Mouse (Mus musculus) lung, embryonic 16.5 days (tissue): ENCODE measurements around the gene Vmn2r106. TPM values are rescaled to one million over a fixed set of nuclear protein-coding genes. Genes with fewer than 3 reads are reported as not detected.

ENCODE experiments used
- ATAC-seq: fragments of 200-750 bp; cut with Nextera tagmentation; 2 replicates; pipeline ENCODE4 v1.8.0; 2017; ENCODE audit warnings: low read depth, mild to moderate bottlenecking, moderate library complexity
- H3K27ac ChIP-seq: fragments of 300-500 bp; sonication (generic); 2 replicates; pipeline ENCODE4 v1.5.1; 2014; ENCODE audit warnings: mild to moderate bottlenecking, control low read depth, low read length
- H3K27me3 ChIP-seq: fragments of 300-500 bp; sonication (generic); 2 replicates; pipeline ENCODE4 v1.6.1; 2014; ENCODE audit warnings: low read depth, low read length, mixed read lengths; ENCODE audit not compliant: control insufficient read depth, insufficient read depth
- H3K36me3 ChIP-seq: fragments of 300-500 bp; sonication (generic); 2 replicates; pipeline ENCODE4 v1.6.1; 2014; ENCODE audit warnings: low read length; ENCODE audit not compliant: control insufficient read depth, insufficient read depth
- H3K4me1 ChIP-seq: fragments of 300-500 bp; sonication (generic); replicated peaks from 2 replicates; pipeline ENCODE4 v1.6.1; 2014; ENCODE audit warnings: low read length, mixed read lengths; ENCODE audit not compliant: control insufficient read depth, insufficient read depth
- H3K4me2 ChIP-seq: fragments of 300-500 bp; sonication (generic); 2 replicates; pipeline ENCODE4 v1.6.1; 2014; ENCODE audit warnings: low read depth, low read length, control low read depth
- H3K4me3 ChIP-seq: fragments of 300-500 bp; sonication (generic); 2 replicates; pipeline ENCODE4 v1.5.1; 2014; ENCODE audit warnings: mild to moderate bottlenecking, low read length, control low read depth
- H3K9ac ChIP-seq: fragments of 300-500 bp; sonication (generic); 2 replicates; pipeline ENCODE4 v1.6.1; 2014; ENCODE audit warnings: low read length, control low read depth
- H3K9me3 ChIP-seq: fragments of 300-500 bp; sonication (generic); 2 replicates; pipeline ENCODE4 v1.6.1; 2016; ENCODE audit warnings: low read length; ENCODE audit not compliant: control insufficient read depth
- WGBS: fragments of 180-500 bp; shearing (Covaris S2); extraction: QIAGEN DNeasy Blood & Tissue Kit; methylation state at CpG from one replicate; pipeline ENCODE4 v1.1.7; 2014; 5-methylcytosine and 5-hydroxymethylcytosine counted together
- polyA plus RNA-seq: library from polyadenylated mRNA; unstranded; fragments of >200 nt; fragmentation: Nextera tagmentation; extraction: Ambion mirVana; gene quantifications from 2 replicates; pipeline ENCODE4 v1.2.1, GENCODE M21; 2015

Vmn2r106 gene
- polyA plus RNA-seq: not detected in 2 replicates

DNA sequence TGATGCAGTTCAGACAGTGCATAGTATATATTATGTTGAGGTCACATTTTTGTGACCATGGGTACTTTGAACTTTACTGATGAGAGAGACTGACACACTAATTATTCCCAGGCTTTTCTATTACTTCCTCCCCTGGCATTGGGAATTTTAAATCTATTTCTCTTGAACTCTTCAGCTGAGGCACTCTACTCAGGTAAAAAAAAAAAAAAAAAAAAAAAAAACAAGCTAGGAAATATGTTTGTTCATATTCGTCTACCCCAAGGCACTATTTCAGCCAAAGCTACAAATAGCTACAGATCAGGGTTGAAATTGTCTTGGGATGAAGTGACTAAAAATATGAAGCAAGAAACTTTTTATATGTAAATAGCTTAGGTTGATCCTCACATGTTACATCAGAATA lies at the start of gene Vmn2r106:
Gene Vmn2r106, minus strand, starts transcription at position 101 of the 400 bp plus-strand sequence.
- no peak for ATAC-seq
- WGBS: 65% methylated on average over 1 of the region's 1 CpGs
- Histone ChIP-seq H3K36me3 (no peaks in the 10 kb centered on the region), H3K4me1 (no peaks in the 10 kb centered on the region), H3K4me3 (no peak within 1 kb of the TSS), H3K9ac (no peak within 1 kb of the TSS), H3K27ac (no peak within 1 kb of the TSS), H3K9me3 (no peaks in the 10 kb centered on the region), H3K27me3 (no peaks in the 10 kb centered on the region), H3K4me2 (no peak within 1 kb of the TSS)

DNA sequence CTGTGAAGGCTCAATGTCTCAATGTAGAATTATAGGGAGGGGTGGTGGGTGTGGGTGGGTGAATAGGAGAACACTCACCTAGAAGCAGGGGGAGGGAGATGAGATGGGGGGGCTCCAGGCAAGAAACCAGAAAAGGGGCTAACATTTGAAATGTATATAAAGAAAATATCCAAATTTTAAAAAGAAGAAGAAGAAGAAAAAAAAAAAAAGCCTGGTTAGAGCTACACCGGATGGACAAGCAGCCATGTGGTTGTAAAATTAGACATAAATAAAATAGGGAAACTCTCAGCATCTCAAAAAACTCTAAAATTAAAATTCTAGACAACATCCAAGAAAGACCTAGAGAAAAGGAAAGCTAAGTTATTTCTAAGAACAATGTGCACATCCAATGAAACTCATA lies 20.4 kb upstream of the Vmn2r106 start:
- no peak for ATAC-seq

DNA sequence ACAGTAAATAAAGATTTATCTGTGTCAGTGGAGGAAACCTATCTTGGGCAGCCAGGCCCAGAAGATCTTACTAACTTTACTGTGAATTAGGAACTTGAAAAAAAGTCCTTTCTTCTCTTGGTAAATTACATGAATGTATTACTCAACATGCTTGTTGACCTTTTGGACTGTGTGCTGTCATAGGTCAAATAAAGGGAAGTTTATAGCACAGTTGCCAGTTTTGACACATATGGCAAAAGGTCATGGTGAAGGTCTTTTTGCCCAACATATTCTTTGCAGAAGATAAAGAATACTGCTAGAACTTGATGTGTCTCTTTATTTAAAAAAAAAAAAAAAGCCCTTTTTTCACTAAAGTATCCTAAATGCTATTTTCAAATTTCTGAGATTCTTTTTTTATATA lies 1.6 kb upstream of the Vmn2r106 start:
- Histone ChIP-seq H3K36me3 (no peaks in the 10 kb centered on the region), H3K4me2 (no peak overlapping the region), H3K27me3 (no peaks in the 10 kb centered on the region)

More for the DNA sequence above, 20.4 kb upstream of the Vmn2r106 start:
- Histone ChIP-seq H3K9ac (no peak overlapping the region), H3K27me3 (no peaks in the 10 kb centered on the region), H3K9me3 (peaks cover 4% of the 10 kb centered on the region; the same call in 1 of the 2 replicates), H3K27ac (no peak overlapping the region), H3K4me2 (no peak overlapping the region), H3K4me1 (no peaks in the 10 kb centered on the region), H3K4me3 (no peak overlapping the region), H3K36me3 (no peaks in the 10 kb centered on the region)
- 88% methylated on average over 1 of the region's 1 CpGs for WGBS

DNA sequence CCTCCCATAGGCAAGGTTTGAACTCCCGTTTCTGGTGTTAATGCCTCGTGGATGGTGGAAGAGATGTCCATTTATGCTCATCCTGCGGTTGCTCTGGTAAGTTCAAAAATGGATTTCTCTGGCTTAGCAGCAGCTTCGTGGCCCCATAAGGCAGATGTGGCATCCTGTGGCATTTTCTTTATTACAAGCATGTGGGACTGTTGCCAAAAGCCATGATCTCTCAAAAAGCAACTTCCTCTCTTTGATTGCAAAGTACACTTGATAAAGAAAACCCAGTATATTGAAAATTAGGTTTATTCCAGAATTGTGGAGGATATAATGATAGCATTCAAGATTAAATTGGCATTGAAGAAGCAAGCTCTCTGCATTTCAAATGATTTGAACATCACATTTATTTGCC lies 29.8 kb downstream of the Vmn2r106 start:
- WGBS: 62% methylated on average over 4 of the region's 4 CpGs
- H3K4me3 ChIP-seq: no peak overlapping the region
- H3K4me1 ChIP-seq: no peaks in the 10 kb centered on the region
- no peak for ATAC-seq
- H3K9me3 ChIP-seq: no peaks in the 10 kb centered on the region
- no peaks in the 10 kb centered on the region for H3K27me3 ChIP-seq
- no peak overlapping the region for H3K27ac ChIP-seq
- H3K36me3 ChIP-seq: no peaks in the 10 kb centered on the region
- H3K4me2 ChIP-seq: no peak overlapping the region
- H3K9ac ChIP-seq: no peak overlapping the region

More for the DNA sequence above, 1.6 kb upstream of the Vmn2r106 start:
- ATAC-seq: no peak
- Histone ChIP-seq H3K9ac (no peak overlapping the region), H3K27ac (no peak overlapping the region), H3K4me1 (no peaks in the 10 kb centered on the region), H3K9me3 (no peaks in the 10 kb centered on the region), H3K4me3 (no peak overlapping the region)

DNA sequence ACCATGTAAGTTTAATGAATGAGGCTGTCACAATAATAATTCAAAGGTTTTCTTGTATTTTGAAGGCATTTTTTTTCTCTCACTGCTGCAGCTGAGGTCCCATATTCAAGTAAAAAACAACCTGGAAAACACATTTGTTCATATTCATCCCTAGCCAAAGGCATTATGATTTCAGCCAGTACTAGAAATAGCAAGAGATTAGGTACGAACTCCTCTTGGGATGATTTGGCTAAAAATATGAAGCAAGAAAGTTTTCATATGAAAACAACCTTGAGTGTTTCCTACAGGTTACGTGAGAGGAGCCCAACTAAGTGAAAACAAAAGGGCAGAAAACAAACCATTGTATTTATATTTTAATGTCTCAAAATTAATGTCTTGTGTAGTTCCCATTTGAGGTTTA lies 50.4 kb downstream of the Vmn2r106 start, which contains the start of gene Vmn2r105:
Gene Vmn2r105, minus strand, starts transcription at position 101 of the 400 bp plus-strand sequence.
- no peak for ATAC-seq
- H3K36me3 ChIP-seq: no peaks in the 10 kb centered on the region
- H3K9me3 ChIP-seq: no peaks in the 10 kb centered on the region
- H3K4me1 ChIP-seq: no peaks in the 10 kb centered on the region
- H3K27me3 ChIP-seq: no peaks in the 10 kb centered on the region
- H3K4me3 ChIP-seq: no peak within 1 kb of the TSS
- no peak within 1 kb of the TSS for H3K4me2 ChIP-seq
- H3K9ac ChIP-seq: no peak within 1 kb of the TSS
- no peak within 1 kb of the TSS for H3K27ac ChIP-seq
- 63% methylated on average over 2 of the region's 2 CpGs for WGBS

Other genes starting within 250 kb of the Vmn2r106 start
- gene Vmn2r104, start 237.2 kb downstream of the Vmn2r106 start, polyA plus RNA-seq: not detected in 2 replicates
- not detected in 2 replicates for gene Fpr-rs7, start 171.3 kb downstream of the Vmn2r106 start, polyA plus RNA-seq
- not detected in 2 replicates for gene Fpr-rs6, start 102.5 kb downstream of the Vmn2r106 start, polyA plus RNA-seq
- gene Vmn2r105, start 50.5 kb downstream of the Vmn2r106 start, polyA plus RNA-seq: not detected in 2 replicates
- gene Vmn2r107, start 59.7 kb upstream of the Vmn2r106 start, polyA plus RNA-seq: not detected in 2 replicates
- not detected in 2 replicates for gene Vmn1r224, start 128.6 kb upstream of the Vmn2r106 start, polyA plus RNA-seq
- not detected in 2 replicates for gene Vmn2r108, start 195.8 kb upstream of the Vmn2r106 start, polyA plus RNA-seq
- gene Vmn1r225, start 212.6 kb upstream of the Vmn2r106 start, polyA plus RNA-seq: not detected in 2 replicates